Mouse (Mus musculus): ENCODE results near the gene Creb5. TPM values are rescaled to one million over a fixed set of nuclear protein-coding genes. Genes with fewer than 3 reads are reported as not detected.

Gene Creb5
- polyA plus RNA-seq, 1 experiment from 2014 or later: 0.20 TPM

- 79% methylated on average over 5 of the region's 5 CpGs for WGBS (ENCODE audit: insufficient replicate concordance)
- Histone ChIP-seq H3K4me2 (ENCODE audit: low read depth, low read length) (no peak overlapping the region), H3K9me3 (ENCODE audit: low read length) (no peaks in the 10 kb centered on the region), H3K4me3 (ENCODE audit: low read depth, low read length) (no peak overlapping the region), H3K9ac (replicated peaks) (no peak overlapping the region), H3K36me3 (replicated peaks; ENCODE audit: insufficient read depth, low read length) (no peaks in the 10 kb centered on the region), H3K27ac (ENCODE audit: low read depth) (no peak overlapping the region), H3K27me3 (ENCODE audit: insufficient read depth, low read length) (no peaks in the 10 kb centered on the region), H3K4me1 (ENCODE audit: insufficient read depth) (no peaks in the 10 kb centered on the region)
- no peak for DNase-seq
- no peak for ATAC-seq
- TF ChIP-seq CTCF (IDR thresholded peaks at IDR 0.05; ENCODE audit: low read depth) (no peak), EP300 (IDR thresholded peaks at IDR 0.05; ENCODE audit: low read depth) (no peak)
Observed at GRCm38 (mm10) chr6:53621295-53621694, 334.2 kb downstream of the Creb5 start.

DNA sequence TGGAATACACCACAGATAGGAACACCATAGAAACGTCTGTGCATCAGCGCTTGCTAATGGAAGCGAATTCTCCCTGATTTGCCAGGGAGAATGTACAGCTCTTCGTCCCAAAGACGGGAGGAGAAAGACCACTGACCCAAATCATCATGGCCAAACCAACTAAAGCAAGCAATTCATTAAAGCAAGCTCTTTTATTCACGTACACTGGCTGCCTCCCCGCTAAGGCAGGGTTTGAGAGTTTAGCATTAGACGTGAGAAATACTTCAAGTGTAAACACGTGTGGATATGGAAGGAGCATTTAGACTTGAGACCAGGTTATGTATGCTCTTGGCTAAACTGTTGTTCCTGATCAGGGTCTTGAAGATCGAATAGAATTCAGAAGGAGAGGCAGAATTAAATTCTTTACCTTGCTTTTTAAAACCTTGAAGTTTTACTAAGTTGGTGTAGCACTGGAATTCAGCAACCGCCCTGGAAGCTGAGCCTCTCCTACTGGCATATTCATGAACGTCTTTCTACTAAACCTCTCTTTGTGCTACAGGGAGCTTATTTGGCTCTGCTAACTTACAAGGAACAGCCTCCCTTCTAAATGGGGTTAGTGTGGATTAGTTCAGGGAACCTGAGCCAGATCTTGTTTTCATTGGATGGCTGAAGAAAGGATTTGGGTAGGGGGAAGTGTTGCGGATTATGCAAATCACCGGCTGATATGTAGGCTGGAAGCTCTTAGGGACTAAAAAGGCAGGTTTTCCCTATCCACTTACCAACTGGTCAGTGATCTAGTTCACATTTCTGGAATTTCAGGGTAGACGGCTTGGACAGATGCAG is 337.6 kb downstream of the Creb5 start:
- Histone ChIP-seq H3K27me3 (ENCODE audit: insufficient read depth, low read length) (no peaks in the 10 kb centered on the region), H3K9ac (replicated peaks) (no peak overlapping the region), H3K4me1 (ENCODE audit: insufficient read depth) (no peaks in the 10 kb centered on the region), H3K4me2 (ENCODE audit: low read depth, low read length) (no peak overlapping the region), H3K27ac (ENCODE audit: low read depth) (no peak overlapping the region), H3K4me3 (ENCODE audit: low read depth, low read length) (no peak overlapping the region), H3K9me3 (ENCODE audit: low read length) (no peaks in the 10 kb centered on the region), H3K36me3 (replicated peaks; ENCODE audit: insufficient read depth, low read length) (no peaks in the 10 kb centered on the region)
- ATAC-seq (no peak), DNase-seq (no peak)
- TF ChIP-seq CTCF (IDR thresholded peaks at IDR 0.05; ENCODE audit: low read depth): no peak
- TF ChIP-seq EP300 (IDR thresholded peaks at IDR 0.05; ENCODE audit: low read depth): no peak
- WGBS (ENCODE audit: insufficient replicate concordance): 65% methylated on average over 15 of the region's 15 CpGs

DNA sequence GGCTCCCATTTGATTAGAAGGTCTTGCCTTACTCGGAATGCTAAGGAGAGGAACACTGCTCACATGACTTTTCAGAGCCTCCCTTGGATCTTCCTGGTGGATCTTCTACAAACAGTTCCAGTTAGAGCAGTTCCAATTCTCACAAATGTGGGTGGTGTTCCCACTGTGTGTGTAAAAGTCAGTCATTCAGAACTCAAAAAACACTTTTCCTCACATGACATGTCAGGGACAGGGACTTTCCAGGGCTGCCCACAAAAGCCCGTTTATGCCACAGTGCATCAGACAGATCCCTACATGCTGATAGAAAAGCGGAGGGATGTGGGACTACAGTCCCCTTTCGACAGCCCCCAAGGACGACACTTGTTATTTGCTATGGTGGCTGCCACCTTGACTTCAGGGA is 339.0 kb downstream of the Creb5 start:
- Histone ChIP-seq H3K9ac (replicated peaks) (no peak overlapping the region), H3K36me3 (replicated peaks; ENCODE audit: insufficient read depth, low read length) (no peaks in the 10 kb centered on the region), H3K27me3 (ENCODE audit: insufficient read depth, low read length) (no peaks in the 10 kb centered on the region), H3K4me1 (ENCODE audit: insufficient read depth) (no peaks in the 10 kb centered on the region), H3K9me3 (ENCODE audit: low read length) (no peaks in the 10 kb centered on the region), H3K4me2 (ENCODE audit: low read depth, low read length) (no peak overlapping the region), H3K4me3 (ENCODE audit: low read depth, low read length) (no peak overlapping the region), H3K27ac (ENCODE audit: low read depth) (no peak overlapping the region)
- no peak for DNase-seq
- WGBS (ENCODE audit: insufficient replicate concordance): 74% methylated on average over 5 of the region's 5 CpGs
- no peak for ATAC-seq
- TF ChIP-seq CTCF (IDR thresholded peaks at IDR 0.05; ENCODE audit: low read depth): no peak
- TF ChIP-seq EP300 (IDR thresholded peaks at IDR 0.05; ENCODE audit: low read depth): no peak

GRCm38 (mm10) chr6:53628714-53629113 is 341.6 kb downstream of the Creb5 start:
- no peak overlapping the region for H3K4me3 ChIP-seq (ENCODE audit: low read depth, low read length)
- H3K9ac ChIP-seq (replicated peaks): no peak overlapping the region
- DNase-seq (no peak), ATAC-seq (no peak)
- no peak overlapping the region for H3K4me2 ChIP-seq (ENCODE audit: low read depth, low read length)
- no peaks in the 10 kb centered on the region for H3K36me3 ChIP-seq (replicated peaks; ENCODE audit: insufficient read depth, low read length)
- H3K27me3 ChIP-seq (ENCODE audit: insufficient read depth, low read length): no peaks in the 10 kb centered on the region
- no peak overlapping the region for H3K27ac ChIP-seq (ENCODE audit: low read depth)
- TF ChIP-seq EP300 (IDR thresholded peaks at IDR 0.05; ENCODE audit: low read depth) (no peak), CTCF (IDR thresholded peaks at IDR 0.05; ENCODE audit: low read depth) (no peak)
- no peaks in the 10 kb centered on the region for H3K9me3 ChIP-seq (ENCODE audit: low read length)
- H3K4me1 ChIP-seq (ENCODE audit: insufficient read depth): no peaks in the 10 kb centered on the region

DNA sequence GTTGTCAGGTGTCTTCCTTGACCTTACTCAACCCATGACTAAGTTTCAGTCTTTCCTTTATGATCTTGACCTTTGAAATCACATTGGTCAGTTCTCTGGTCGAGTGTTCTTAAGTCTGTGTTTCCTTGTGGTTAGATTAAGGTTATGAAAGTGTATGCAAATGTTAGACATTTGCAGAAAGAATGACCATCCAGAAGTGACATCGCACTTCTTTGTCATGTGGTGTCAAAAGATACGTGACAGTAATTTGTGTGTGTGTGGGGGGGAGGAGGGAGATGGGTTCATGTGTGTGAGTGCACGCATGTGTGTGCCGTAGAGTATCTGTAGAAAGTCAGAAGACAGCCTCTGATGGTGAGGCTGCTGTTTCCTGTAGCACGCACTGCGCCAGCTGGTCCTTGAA is 348.4 kb downstream of the Creb5 start:
- H3K9me3 ChIP-seq (ENCODE audit: low read length): no peaks in the 10 kb centered on the region
- no peak overlapping the region for H3K27ac ChIP-seq (ENCODE audit: low read depth)
- H3K9ac ChIP-seq (replicated peaks): no peak overlapping the region
- DNase-seq (no peak), ATAC-seq (no peak)
- H3K4me1 ChIP-seq (ENCODE audit: insufficient read depth): no peaks in the 10 kb centered on the region
- TF ChIP-seq CTCF (IDR thresholded peaks at IDR 0.05; ENCODE audit: low read depth) (no peak), EP300 (IDR thresholded peaks at IDR 0.05; ENCODE audit: low read depth) (no peak)
- H3K4me3 ChIP-seq (ENCODE audit: low read depth, low read length): no peak overlapping the region
- WGBS (ENCODE audit: insufficient replicate concordance): 79% methylated on average over 7 of the region's 7 CpGs
- no peak overlapping the region for H3K4me2 ChIP-seq (ENCODE audit: low read depth, low read length)
- H3K27me3 ChIP-seq (ENCODE audit: insufficient read depth, low read length): 0 out of 2 replicates have a peak, but pooled peaks cover under 1% of the 10 kb centered on the region
- H3K36me3 ChIP-seq (replicated peaks; ENCODE audit: insufficient read depth, low read length): no peaks in the 10 kb centered on the region

- H3K4me2 ChIP-seq (ENCODE audit: low read depth, low read length): no peak overlapping the region
- TF ChIP-seq EP300 (IDR thresholded peaks at IDR 0.05; ENCODE audit: low read depth) (no peak), CTCF (IDR thresholded peaks at IDR 0.05; ENCODE audit: low read depth) (no peak)
- no peak overlapping the region for H3K27ac ChIP-seq (ENCODE audit: low read depth)
- 0 out of 2 replicates have a peak, but pooled peaks cover 2% of the 10 kb centered on the region for H3K27me3 ChIP-seq (ENCODE audit: insufficient read depth, low read length)
- ATAC-seq (no peak), DNase-seq (no peak)
- no peaks in the 10 kb centered on the region for H3K9me3 ChIP-seq (ENCODE audit: low read length)
- H3K4me3 ChIP-seq (ENCODE audit: low read depth, low read length): no peak overlapping the region
- no peaks in the 10 kb centered on the region for H3K36me3 ChIP-seq (replicated peaks; ENCODE audit: insufficient read depth, low read length)
- no peak overlapping the region for H3K9ac ChIP-seq (replicated peaks)
- H3K4me1 ChIP-seq (ENCODE audit: insufficient read depth): no peaks in the 10 kb centered on the region
- 78% methylated on average over 13 of the region's 13 CpGs for WGBS (ENCODE audit: insufficient replicate concordance)
Observed at GRCm38 (mm10) chr6:53637356-53638351, 350.6 kb downstream of the Creb5 start.
